In the genomic region with DNA sequence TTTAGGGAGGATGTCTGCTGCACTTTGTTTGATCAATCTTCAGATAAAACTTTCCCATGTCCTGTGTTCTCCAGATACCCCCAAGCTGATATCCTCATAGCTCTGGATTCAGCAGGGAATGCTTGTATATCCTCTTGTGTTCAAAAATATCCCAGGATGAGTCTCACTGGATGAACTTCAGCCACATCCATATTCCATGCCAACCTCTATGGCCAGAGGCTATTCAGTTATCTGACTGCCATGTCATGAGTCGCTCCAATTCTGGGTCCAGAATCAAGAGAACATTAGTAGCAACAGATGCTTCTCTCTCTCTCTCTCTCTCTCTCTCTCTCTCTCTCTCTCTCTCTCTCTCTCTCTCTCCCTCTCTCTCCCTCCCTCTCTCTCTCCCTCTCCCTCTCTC, we compare ENCODE assay signal across 17 mouse cellular contexts. TPM values are rescaled to one million over a fixed set of nuclear protein-coding genes. Genes with fewer than 3 reads are reported as not detected.
"Had no signal": no experiment of that assay in that cellular context is flagged by ENCODE, and none has a peak within 500 bp of the region (broad histone marks: within the 10 kb centered on the region; RNA-seq: fewer than 3 reads in every experiment).

No protein-coding gene starts in this region.

- ATAC-seq: liver, postnatal 0 days; lung, postnatal 0 days; midbrain, embryonic 15.5 days had no signal

- H3K9me3 ChIP-seq: lung, embryonic 15.5 days; megakaryocyte, embryonic 14.5 days; midbrain, embryonic 12.5 days; midbrain, embryonic 15.5 days; neural tube, embryonic 12.5 days; stomach, embryonic 15.5 days had no signal

- H3K27me3 ChIP-seq: lung, embryonic 15.5 days; megakaryocyte, embryonic 14.5 days; midbrain, embryonic 12.5 days; midbrain, embryonic 15.5 days; neural tube, embryonic 12.5 days; stomach, embryonic 15.5 days had no signal

- H3K9ac ChIP-seq: liver, postnatal 0 days; lung, embryonic 15.5 days; midbrain, embryonic 12.5 days; midbrain, embryonic 15.5 days; neural tube, embryonic 12.5 days; stomach, embryonic 15.5 days had no signal

- H3K4me2 ChIP-seq: lung, embryonic 15.5 days; midbrain, embryonic 12.5 days; midbrain, embryonic 15.5 days; neural tube, embryonic 12.5 days; stomach, embryonic 15.5 days had no signal

- H3K4me1 ChIP-seq: lung, embryonic 15.5 days; megakaryocyte, embryonic 14.5 days; midbrain, embryonic 12.5 days; midbrain, embryonic 15.5 days; neural tube, embryonic 12.5 days; stomach, embryonic 15.5 days had no signal

- DNase-seq: liver, postnatal 0 days; lung, adult 2 months; lung, postnatal 14 days; lung, postnatal 36 days; right cerebral cortex, postnatal 14 days; thymus, adult 2 months; thymus, postnatal 25 days; thymus, postnatal 4 days had no signal

- H3K36me3 ChIP-seq: lung, embryonic 15.5 days; midbrain, embryonic 12.5 days; midbrain, embryonic 15.5 days; neural tube, embryonic 12.5 days; stomach, embryonic 15.5 days had no signal

- H3K4me3 ChIP-seq: lung, embryonic 15.5 days; megakaryocyte, embryonic 14.5 days; midbrain, embryonic 12.5 days; midbrain, embryonic 15.5 days; neural tube, embryonic 12.5 days; stomach, embryonic 15.5 days had no signal

- H3K27ac ChIP-seq: lung, embryonic 15.5 days; macrophage; midbrain, embryonic 12.5 days; midbrain, embryonic 15.5 days; neural tube, embryonic 12.5 days; stomach, embryonic 15.5 days; stomach, postnatal 0 days had no signal

RNA-seq across cellular contexts. Expression of a gene that starts 49.6 kb away (rescaled TPM):
- polyA plus RNA-seq: macrophage had no signal
